Mouse (Mus musculus): ENCODE data around the gene H2-K1. TPM values are rescaled to one million over a fixed set of nuclear protein-coding genes. Genes with fewer than 3 reads are reported as not detected.

H2-K1 gene
- polyA plus RNA-seq, 1 experiment = 98.4 TPM

DNA sequence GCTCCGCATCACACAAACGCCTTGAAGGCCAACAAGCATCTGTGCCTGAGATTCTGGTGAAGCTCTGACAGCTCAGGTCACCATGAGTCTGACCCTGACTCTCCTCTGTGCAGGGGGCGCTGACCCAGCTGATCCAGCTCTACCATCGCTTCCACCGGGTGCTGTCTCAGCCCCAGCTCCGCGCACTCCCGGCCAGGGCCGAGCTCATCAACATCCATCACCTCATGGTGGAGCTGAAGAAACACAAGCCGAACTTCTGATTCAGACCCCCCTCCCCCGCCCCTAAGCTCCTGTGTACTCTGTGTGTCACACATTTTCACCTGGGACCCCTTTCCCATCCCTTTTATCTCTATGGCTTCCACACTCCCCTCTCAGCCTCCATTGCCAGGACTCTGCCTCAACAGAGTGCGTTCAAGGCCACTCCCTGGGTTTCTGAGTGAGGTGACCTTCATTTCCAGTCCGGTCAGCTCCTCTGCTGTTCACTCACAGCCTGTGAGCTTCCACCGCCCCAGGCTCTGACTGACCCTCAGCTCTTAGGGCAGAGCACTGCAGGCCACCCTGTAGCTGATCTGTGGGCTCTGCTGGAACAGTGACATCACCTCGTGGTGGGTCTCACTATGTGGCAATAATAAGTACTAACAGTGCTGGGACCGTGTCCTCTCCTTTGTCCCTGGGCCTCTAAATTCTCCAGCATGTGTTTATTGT is 34.1 kb downstream of the H2-K1 start:
- no peaks in the 10 kb centered on the region for H3K27me3 ChIP-seq (ENCODE audit: control insufficient read depth, insufficient read depth, low read length, poor library complexity, severe bottlenecking)
- no peaks in the 10 kb centered on the region; the same call in 1 of the 2 replicates for H3K9me3 ChIP-seq (replicated peaks; ENCODE audit: control insufficient read depth, insufficient read depth, low read length, poor library complexity, severe bottlenecking)
- no peaks in the 10 kb centered on the region for H3K36me3 ChIP-seq (ENCODE audit: control insufficient read depth, insufficient read depth, low read length, poor library complexity, severe bottlenecking)
- H3K4me1 ChIP-seq (ENCODE audit: control insufficient read depth, insufficient read depth, low read length) = no peaks in the 10 kb centered on the region
- H3K27ac ChIP-seq (ENCODE audit: insufficient read depth, low read length) = no peak overlapping the region
- TF ChIP-seq POLR2A (IDR thresholded peaks at IDR 0.05; ENCODE audit: insufficient read depth, low read length) (no peak), CTCF (IDR thresholded peaks at IDR 0.05; ENCODE audit: low read depth, low read length) (no peak), EP300 (IDR thresholded peaks at IDR 0.05; ENCODE audit: insufficient read depth, low read depth, low read length) (no peak)
- H3K4me3 ChIP-seq (ENCODE audit: low read depth, low read length) = no peak overlapping the region
- H3K9ac ChIP-seq (ENCODE audit: low read depth, poor library complexity, severe bottlenecking) = no peak overlapping the region

DNA sequence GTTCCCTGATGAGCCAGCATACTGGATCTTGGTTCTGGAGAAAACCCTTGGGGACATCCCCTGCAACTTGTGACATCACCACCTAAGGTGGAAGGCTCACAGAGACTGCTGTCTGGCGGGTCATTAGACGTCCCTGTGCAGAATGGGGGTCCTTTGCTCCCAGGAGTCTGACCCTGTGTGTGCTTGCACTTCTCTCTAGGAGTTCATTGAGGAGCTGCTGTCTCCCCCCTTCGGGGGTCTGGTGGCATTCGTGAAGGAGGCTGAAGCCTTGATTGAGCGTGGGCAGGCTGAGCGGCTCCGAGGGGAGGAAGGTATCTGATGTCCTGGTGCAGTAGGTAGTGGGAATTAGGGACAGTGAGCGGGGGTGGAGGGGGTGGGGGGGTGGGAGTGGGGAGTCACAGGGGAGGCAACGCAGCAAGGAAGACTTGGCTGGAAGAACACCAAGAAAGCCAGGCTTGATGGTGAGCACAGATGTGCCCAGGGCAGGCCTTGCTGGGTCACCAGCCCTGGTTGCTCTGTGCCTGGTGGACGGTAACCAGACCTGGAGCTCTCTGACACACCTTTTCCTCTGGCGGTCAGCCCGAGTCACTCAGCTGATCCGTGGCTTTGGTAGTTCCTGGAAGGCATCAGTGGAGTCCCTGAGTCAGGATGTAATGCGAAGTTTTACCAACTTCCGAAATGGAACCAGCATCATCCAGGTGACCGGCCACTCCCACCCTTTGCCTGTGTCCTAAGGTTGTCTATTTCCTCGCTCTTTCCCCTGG is 34.9 kb downstream of the H2-K1 start:
- TF ChIP-seq POLR2A (IDR thresholded peaks at IDR 0.05; ENCODE audit: insufficient read depth, low read length) (no peak), EP300 (IDR thresholded peaks at IDR 0.05; ENCODE audit: insufficient read depth, low read depth, low read length) (no peak), CTCF (IDR thresholded peaks at IDR 0.05; ENCODE audit: low read depth, low read length) (no peak)
- no peaks in the 10 kb centered on the region for H3K4me1 ChIP-seq (ENCODE audit: control insufficient read depth, insufficient read depth, low read length)
- H3K4me3 ChIP-seq (ENCODE audit: low read depth, low read length) = no peak overlapping the region
- no peak overlapping the region for H3K27ac ChIP-seq (ENCODE audit: insufficient read depth, low read length)
- no peak overlapping the region for H3K9ac ChIP-seq (ENCODE audit: low read depth, poor library complexity, severe bottlenecking)
- H3K36me3 ChIP-seq (ENCODE audit: control insufficient read depth, insufficient read depth, low read length, poor library complexity, severe bottlenecking) = no peaks in the 10 kb centered on the region
- no peaks in the 10 kb centered on the region for H3K27me3 ChIP-seq (ENCODE audit: control insufficient read depth, insufficient read depth, low read length, poor library complexity, severe bottlenecking)
- H3K9me3 ChIP-seq (replicated peaks; ENCODE audit: control insufficient read depth, insufficient read depth, low read length, poor library complexity, severe bottlenecking) = no peaks in the 10 kb centered on the region

- Histone ChIP-seq H3K9me3 (replicated peaks; ENCODE audit: control insufficient read depth, insufficient read depth, low read length, poor library complexity, severe bottlenecking) (no peaks in the 10 kb centered on the region), H3K27me3 (ENCODE audit: control insufficient read depth, insufficient read depth, low read length, poor library complexity, severe bottlenecking) (no peaks in the 10 kb centered on the region), H3K4me1 (ENCODE audit: control insufficient read depth, insufficient read depth, low read length) (no peaks in the 10 kb centered on the region), H3K9ac (ENCODE audit: low read depth, poor library complexity, severe bottlenecking) (no peak overlapping the region), H3K27ac (ENCODE audit: insufficient read depth, low read length) (no peak overlapping the region), H3K36me3 (ENCODE audit: control insufficient read depth, insufficient read depth, low read length, poor library complexity, severe bottlenecking) (no peaks in the 10 kb centered on the region), H3K4me3 (ENCODE audit: low read depth, low read length) (no peak overlapping the region)
- TF ChIP-seq POLR2A (IDR thresholded peaks at IDR 0.05; ENCODE audit: insufficient read depth, low read length) (no peak), EP300 (IDR thresholded peaks at IDR 0.05; ENCODE audit: insufficient read depth, low read depth, low read length) (no peak), CTCF (IDR thresholded peaks at IDR 0.05; ENCODE audit: low read depth, low read length) (no peak)
Observed at GRCm38 (mm10) chr17:33962876-33963275, 37.3 kb downstream of the H2-K1 start.

DNA sequence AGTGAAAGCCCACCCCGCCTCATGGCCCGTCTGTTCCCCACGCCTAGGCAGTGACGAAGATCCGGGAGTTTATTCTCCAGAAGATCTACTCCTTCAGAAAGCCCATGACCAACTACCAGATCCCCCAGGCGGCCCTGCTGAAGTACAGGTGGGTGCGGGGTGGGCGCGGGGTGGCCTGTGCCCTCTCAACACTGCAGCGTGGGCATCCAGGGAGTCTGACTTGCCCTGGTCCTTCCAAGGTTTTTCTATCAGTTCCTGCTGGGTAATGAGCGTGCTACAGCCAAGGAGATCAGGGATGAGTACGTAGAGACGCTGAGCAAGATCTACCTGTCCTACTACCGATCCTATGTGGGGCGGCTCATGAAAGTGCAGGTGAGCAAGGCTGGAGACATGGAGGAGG is 40.2 kb downstream of the H2-K1 start:
- no peak overlapping the region for H3K4me3 ChIP-seq (ENCODE audit: low read depth, low read length)
- H3K4me1 ChIP-seq (ENCODE audit: control insufficient read depth, insufficient read depth, low read length) = no peaks in the 10 kb centered on the region
- no peak overlapping the region for H3K9ac ChIP-seq (ENCODE audit: low read depth, poor library complexity, severe bottlenecking)
- peaks cover 2% of the 10 kb centered on the region for H3K36me3 ChIP-seq (ENCODE audit: control insufficient read depth, insufficient read depth, low read length, poor library complexity, severe bottlenecking)
- no peaks in the 10 kb centered on the region for H3K9me3 ChIP-seq (replicated peaks; ENCODE audit: control insufficient read depth, insufficient read depth, low read length, poor library complexity, severe bottlenecking)
- no peaks in the 10 kb centered on the region for H3K27me3 ChIP-seq (ENCODE audit: control insufficient read depth, insufficient read depth, low read length, poor library complexity, severe bottlenecking)
- TF ChIP-seq POLR2A (IDR thresholded peaks at IDR 0.05; ENCODE audit: insufficient read depth, low read length) = no peak
- no peak for TF ChIP-seq CTCF (IDR thresholded peaks at IDR 0.05; ENCODE audit: low read depth, low read length)
- no peak for TF ChIP-seq EP300 (IDR thresholded peaks at IDR 0.05; ENCODE audit: insufficient read depth, low read depth, low read length)
- H3K27ac ChIP-seq (ENCODE audit: insufficient read depth, low read length) = no peak overlapping the region

- no peak overlapping the region for H3K4me3 ChIP-seq (ENCODE audit: low read depth, low read length)
- no peaks in the 10 kb centered on the region for H3K9me3 ChIP-seq (replicated peaks; ENCODE audit: control insufficient read depth, insufficient read depth, low read length, poor library complexity, severe bottlenecking)
- no peak overlapping the region for H3K9ac ChIP-seq (ENCODE audit: low read depth, poor library complexity, severe bottlenecking)
- TF ChIP-seq EP300 (IDR thresholded peaks at IDR 0.05; ENCODE audit: insufficient read depth, low read depth, low read length) (no peak), POLR2A (IDR thresholded peaks at IDR 0.05; ENCODE audit: insufficient read depth, low read length) (no peak), CTCF (IDR thresholded peaks at IDR 0.05; ENCODE audit: low read depth, low read length) (no peak)
- peaks cover 11% of the 10 kb centered on the region for H3K36me3 ChIP-seq (ENCODE audit: control insufficient read depth, insufficient read depth, low read length, poor library complexity, severe bottlenecking)
- no peak overlapping the region for H3K27ac ChIP-seq (ENCODE audit: insufficient read depth, low read length)
- no peaks in the 10 kb centered on the region for H3K4me1 ChIP-seq (ENCODE audit: control insufficient read depth, insufficient read depth, low read length)
- H3K27me3 ChIP-seq (ENCODE audit: control insufficient read depth, insufficient read depth, low read length, poor library complexity, severe bottlenecking) = no peaks in the 10 kb centered on the region
Observed at GRCm38 (mm10) chr17:33959135-33959534, 41.0 kb downstream of the H2-K1 start.

GRCm38 (mm10) chr17:33958451-33958850 is 41.7 kb downstream of the H2-K1 start:
- Histone ChIP-seq H3K27me3 (ENCODE audit: control insufficient read depth, insufficient read depth, low read length, poor library complexity, severe bottlenecking) (no peaks in the 10 kb centered on the region), H3K27ac (ENCODE audit: insufficient read depth, low read length) (no peak overlapping the region), H3K9ac (ENCODE audit: low read depth, poor library complexity, severe bottlenecking) (no peak overlapping the region), H3K9me3 (replicated peaks; ENCODE audit: control insufficient read depth, insufficient read depth, low read length, poor library complexity, severe bottlenecking) (no peaks in the 10 kb centered on the region), H3K36me3 (ENCODE audit: control insufficient read depth, insufficient read depth, low read length, poor library complexity, severe bottlenecking) (peaks cover 17% of the 10 kb centered on the region), H3K4me1 (ENCODE audit: control insufficient read depth, insufficient read depth, low read length) (no peaks in the 10 kb centered on the region), H3K4me3 (ENCODE audit: low read depth, low read length) (no peak overlapping the region)
- no peak for TF ChIP-seq POLR2A (IDR thresholded peaks at IDR 0.05; ENCODE audit: insufficient read depth, low read length)
- TF ChIP-seq EP300 (IDR thresholded peaks at IDR 0.05; ENCODE audit: insufficient read depth, low read depth, low read length) = no peak
- no peak for TF ChIP-seq CTCF (IDR thresholded peaks at IDR 0.05; ENCODE audit: low read depth, low read length)
